Mouse (Mus musculus) CH12.LX (cell line): Measurements from ENCODE around the gene Dnajc11. TPM values are rescaled to one million over a fixed set of nuclear protein-coding genes. Genes with fewer than 3 reads are reported as not detected.

Source experiments
- DNase-seq: peaks from one replicate; pipeline ENCODE4 v3.0.0-alpha.2; 2013; ENCODE audit errors: extremely low read depth
- H3K27ac ChIP-seq: 2 replicates; pipeline ENCODE4 v1.5.1; 2012; ENCODE audit warnings: low read depth, mild to moderate bottlenecking, control low read depth, moderate library complexity; ENCODE audit not compliant: insufficient read depth
- H3K27me3 ChIP-seq: replicated peaks from 2 replicates; pipeline ENCODE3; 2012; ENCODE audit warnings: inconsistent platforms
- H3K36me3 ChIP-seq, 2 experiments: replicated peaks in 1 of 2; 2 replicates each; pipeline versions ENCODE3 to v1.6.1; 2012; ENCODE audit warnings: inconsistent platforms in 1 of 2, low read length in 1 of 2, mild to moderate bottlenecking in 1 of 2, mixed read lengths in 1 of 2, moderate library complexity in 1 of 2; ENCODE audit not compliant: control insufficient read depth in 1 of 2, insufficient read depth in 1 of 2
- H3K4me1 ChIP-seq, 2 experiments: 2 replicates each; pipeline ENCODE4 v1.6.1; 2012; ENCODE audit warnings: inconsistent platforms in 1 of 2, moderate library complexity in 1 of 2; ENCODE audit not compliant: insufficient read depth in 2 of 2, control insufficient read depth in 1 of 2
- H3K4me2 ChIP-seq: 2 replicates; pipeline ENCODE4 v1.6.1; 2012; ENCODE audit warnings: low read depth, mild to moderate bottlenecking, control low read depth; ENCODE audit not compliant: poor library complexity, insufficient read depth, severe bottlenecking
- H3K4me3 ChIP-seq, 3 experiments: fragments of 150-350 bp in 1 of 3; sonication (generic) in 1 of 3; replicated peaks in 1 of 3; 2 replicates each; pipeline versions ENCODE3 to v1.5.1; 2011 to 2012; ENCODE audit warnings: low read depth in 2 of 3, low read length in 2 of 3, mild to moderate bottlenecking in 2 of 3, moderate library complexity in 2 of 3, control low read depth in 1 of 3, improper control_type of control experiment in 1 of 3, inconsistent platforms in 1 of 3, mixed read lengths in 1 of 3; ENCODE audit not compliant: poor library complexity in 1 of 3
- H3K79me2 ChIP-seq: replicated peaks from 2 replicates; pipeline ENCODE4 v1.6.1; 2012; ENCODE audit warnings: mild to moderate bottlenecking, moderate library complexity; ENCODE audit not compliant: control insufficient read depth, poor library complexity, insufficient read depth, severe bottlenecking; ENCODE audit errors: extremely low read depth
- H3K9ac ChIP-seq: 2 replicates; pipeline ENCODE4 v1.6.1; 2012; ENCODE audit warnings: low read depth, mild to moderate bottlenecking, control low read depth, moderate library complexity; ENCODE audit not compliant: insufficient read depth
- H3K9me3 ChIP-seq: replicated peaks from 2 replicates; pipeline ENCODE3; 2012; ENCODE audit warnings: low read length, inconsistent platforms, mixed read lengths
- BHLHE40 ChIP-seq: IDR thresholded peaks from 2 replicates; pipeline ENCODE4 v1.6.1; 2011; ENCODE audit warnings: mild to moderate bottlenecking, low read depth, low read length, improper control_type of control experiment
- CHD1 ChIP-seq: IDR thresholded peaks from 2 replicates; pipeline ENCODE4 v1.6.1; 2012; ENCODE audit warnings: low read depth, low read length, improper control_type of control experiment, inconsistent platforms
- CHD2 ChIP-seq: IDR thresholded peaks from 2 replicates; pipeline ENCODE4 v1.6.1; 2011; ENCODE audit warnings: low read length, improper control_type of control experiment
- ELF1 ChIP-seq: IDR thresholded peaks from 2 replicates; pipeline ENCODE4 v1.6.1; 2014; ENCODE audit warnings: low read depth, mild to moderate bottlenecking, inconsistent platforms, low read length, improper control_type of control experiment
- EP300 ChIP-seq: IDR thresholded peaks from 2 replicates; pipeline ENCODE4 v1.6.1; 2011; ENCODE audit warnings: low read length, improper control_type of control experiment
- IRF4 ChIP-seq: IDR thresholded peaks from 2 replicates; pipeline ENCODE4 v1.6.1; 2014; ENCODE audit warnings: low read depth, mild to moderate bottlenecking, inconsistent platforms, low read length, improper control_type of control experiment
- MAFK ChIP-seq: IDR thresholded peaks from 2 replicates; pipeline ENCODE4 v1.6.1; 2011; ENCODE audit warnings: low read length, improper control_type of control experiment; ENCODE audit not compliant: insufficient replicate concordance
- MAX ChIP-seq: IDR thresholded peaks from 2 replicates; pipeline ENCODE4 v1.6.1; 2011; ENCODE audit warnings: low read length, improper control_type of control experiment
- MEF2A ChIP-seq: IDR thresholded peaks from 2 replicates; pipeline ENCODE4 v1.6.1; 2014; ENCODE audit warnings: low read depth, mild to moderate bottlenecking, inconsistent platforms, low read length, improper control_type of control experiment, borderline replicate concordance
- MXI1 ChIP-seq: IDR thresholded peaks from 2 replicates; pipeline ENCODE4 v1.6.1; 2011; ENCODE audit warnings: mild to moderate bottlenecking, low read depth, low read length, improper control_type of control experiment
- NELFE ChIP-seq: IDR thresholded peaks from 2 replicates; pipeline ENCODE4 v1.6.1; 2011; ENCODE audit warnings: low read depth, low read length, improper control_type of control experiment
- NRF1 ChIP-seq: IDR thresholded peaks from 2 replicates; pipeline ENCODE4 v1.6.1; 2014; ENCODE audit warnings: low read depth, mild to moderate bottlenecking, inconsistent platforms, low read length, improper control_type of control experiment, moderate library complexity
- POLR2AphosphoS2 ChIP-seq: IDR thresholded peaks from 2 replicates; pipeline ENCODE4 v1.6.1; 2011; ENCODE audit warnings: low read depth, low read length, improper control_type of control experiment
- RAD21 ChIP-seq: IDR thresholded peaks from 2 replicates; pipeline ENCODE4 v1.6.1; 2011; ENCODE audit warnings: low read depth, mild to moderate bottlenecking, low read length, improper control_type of control experiment, moderate library complexity
- TBP ChIP-seq: conservative IDR thresholded peaks from 2 replicates; pipeline ENCODE4 v1.6.1; 2011; ENCODE audit warnings: low read depth, low read length, improper control_type of control experiment
- UBTF ChIP-seq: IDR thresholded peaks from 2 replicates; pipeline ENCODE4 v1.6.1; 2012; ENCODE audit warnings: low read depth, mild to moderate bottlenecking, inconsistent platforms, low read length, improper control_type of control experiment, moderate library complexity
- USF1 ChIP-seq: IDR thresholded peaks from 2 replicates; pipeline ENCODE4 v1.6.1; 2014; ENCODE audit warnings: low read depth, mild to moderate bottlenecking, inconsistent platforms, low read length, improper control_type of control experiment
- USF2 ChIP-seq: conservative IDR thresholded peaks from 2 replicates; pipeline ENCODE4 v1.6.1; 2011; ENCODE audit warnings: low read depth, low read length, improper control_type of control experiment
- ZC3H11A ChIP-seq: IDR thresholded peaks from 2 replicates; pipeline ENCODE4 v1.6.1; 2012; ENCODE audit warnings: low read depth, mild to moderate bottlenecking, inconsistent platforms, low read length, improper control_type of control experiment
- ZKSCAN1 ChIP-seq: IDR thresholded peaks from 2 replicates; pipeline ENCODE4 v1.6.1; 2012; ENCODE audit warnings: low read depth, inconsistent platforms, low read length, improper control_type of control experiment, borderline replicate concordance
- ZMIZ1 ChIP-seq: IDR thresholded peaks from 2 replicates; pipeline ENCODE4 v1.6.1; 2012; ENCODE audit warnings: low read depth, mild to moderate bottlenecking, inconsistent platforms, low read length, improper control_type of control experiment
- ZNF384 ChIP-seq: IDR thresholded peaks from 2 replicates; pipeline ENCODE4 v1.6.1; 2012; ENCODE audit warnings: low read depth, low read length, improper control_type of control experiment, inconsistent platforms
- dilution Hi-C: fragments of 300-500 bp; cut with MboI; formaldehyde crosslinking; loops from 2 replicates; pipeline ENCODE4 v1.14.3; 2020; ENCODE audit warnings: low sequenced_read_pairs; ENCODE audit not compliant: extremely low pct_unique_long_range_greater_than_20kb, extremely low pct_ligation_motif_present
- in situ Hi-C: fragments of 300-500 bp; cut with MboI; formaldehyde crosslinking; loops from 3 replicates; pipeline ENCODE4 v1.14.3; 2019; ENCODE audit warnings: low sequenced_read_pairs, low pct_ligation_motif_present, low pct_unique_long_range_greater_than_20kb, mixed read lengths
- polyA plus RNA-seq: library from polyadenylated mRNA; unstranded; fragments of >175 nt; gene quantifications from 2 replicates; pipeline ENCODE4 v1.2.1, GENCODE M21; 2012; ENCODE audit warnings: low read depth; ENCODE audit not compliant: insufficient read length
- total RNA-seq, 2 experiments: library from RNA; depleted of rRNA; stranded (reverse); fragments of 300-350 nt in 1 of 2; fragments of >200 nt in 1 of 2; gene quantifications; 2 replicates each; pipeline ENCODE4 v1.2.3; 2012 to 2014

Dnajc11 gene
- total and polyA plus RNA-seq, 3 experiments = 63.5 to 102 (median 75.6) TPM

DNA sequence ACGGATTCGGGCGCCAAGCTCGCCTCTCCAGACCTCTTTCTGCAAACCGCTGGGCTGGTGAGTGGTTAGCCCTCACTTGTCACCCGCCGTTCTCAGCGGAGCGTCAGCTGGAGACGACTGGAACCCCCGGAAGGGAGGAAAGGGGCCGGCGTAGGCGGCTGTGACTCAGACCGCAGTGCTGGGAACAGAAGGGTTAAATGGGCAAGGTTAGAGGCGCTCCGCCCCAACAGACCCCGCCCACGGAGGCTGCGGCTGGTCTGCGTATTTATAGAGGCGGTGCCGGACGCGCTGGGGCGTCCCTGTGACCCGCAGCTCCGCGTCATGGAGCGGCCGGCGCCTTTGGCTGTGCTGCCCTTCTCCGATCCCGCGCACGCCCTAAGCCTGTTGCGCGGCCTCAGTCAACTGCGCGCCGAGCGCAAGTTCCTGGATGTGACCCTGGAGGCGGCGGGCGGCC, 75.2 kb downstream of the Dnajc11 start, which contains the start of gene Klhl21 (continued):
- peak; percentile 97 for TF ChIP-seq ZMIZ1
- TF ChIP-seq NRF1 = no peak
- TF ChIP-seq EP300 = peak; percentile 16; the same call in 1 of the 2 replicates
- TF ChIP-seq MAFK = no peak
- TF ChIP-seq MXI1 = no peak
- no peak for TF ChIP-seq ZNF384
- TF ChIP-seq USF2 = no peak
- no peak for TF ChIP-seq ZKSCAN1
- TF ChIP-seq CHD1 = no peak
- peak; percentile 71 for TF ChIP-seq ELF1
- no peak for TF ChIP-seq RAD21
- no peak for TF ChIP-seq ZC3H11A
- peak; percentile 91 for TF ChIP-seq TBP
- peak; percentile 68 for TF ChIP-seq MEF2A

DNA sequence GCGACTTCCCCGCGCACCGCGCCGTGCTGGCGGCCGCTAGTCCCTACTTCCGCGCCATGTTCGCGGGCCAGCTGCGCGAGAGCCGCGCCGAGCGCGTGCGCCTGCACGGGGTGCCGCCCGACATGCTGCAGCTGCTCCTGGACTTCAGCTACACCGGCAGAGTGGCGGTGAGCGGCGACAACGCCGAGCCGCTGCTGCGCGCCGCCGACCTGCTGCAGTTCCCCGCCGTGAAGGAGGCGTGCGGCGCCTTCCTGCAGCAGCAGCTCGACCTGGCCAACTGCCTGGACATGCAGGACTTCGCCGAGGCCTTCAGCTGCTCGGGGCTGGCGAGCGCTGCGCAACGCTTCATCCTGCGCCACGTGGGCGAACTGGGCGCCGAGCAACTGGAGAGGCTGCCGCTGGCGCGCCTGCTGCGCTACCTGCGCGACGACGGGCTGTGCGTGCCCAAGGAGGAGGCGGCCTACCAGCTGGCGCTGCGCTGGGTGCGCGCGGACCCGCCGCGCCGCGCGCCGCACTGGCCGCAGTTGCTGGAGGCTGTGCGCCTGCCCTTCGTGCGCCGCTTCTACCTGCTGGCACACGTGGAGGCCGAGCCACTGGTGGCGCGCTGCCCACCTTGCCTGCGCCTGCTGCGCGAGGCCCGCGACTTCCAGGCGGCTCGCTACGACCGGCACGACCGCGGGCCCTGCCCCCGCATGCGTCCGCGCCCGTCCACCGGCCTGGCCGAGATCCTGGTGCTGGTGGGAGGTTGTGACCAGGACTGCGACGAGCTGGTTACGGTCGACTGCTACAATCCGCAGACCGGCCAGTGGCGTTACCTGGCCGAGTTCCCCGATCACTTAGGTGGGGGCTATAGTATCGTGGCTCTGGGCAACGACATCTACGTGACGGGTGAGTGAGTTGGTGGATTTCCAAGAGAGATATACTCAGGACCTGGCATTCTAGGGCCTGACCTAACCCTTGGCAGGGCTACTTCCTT, 75.9 kb downstream of the Dnajc11 start:
- Histone ChIP-seq H3K4me2 (peak overlapping the region; percentile 86), H3K27me3 (peaks cover 18% of the 10 kb centered on the region), H3K4me1 (peaks cover 12 to 36% of the 10 kb centered on the region in 2 experiments), H3K36me3 (peaks cover 13 to 29% of the 10 kb centered on the region in 2 experiments), H3K9ac (peak overlapping the region; percentile 47), H3K4me3 (peak overlapping the region; percentile 68 to 92 (median 86)), H3K27ac (peak overlapping the region; percentile 19; the same call in 1 of the 2 replicates), H3K9me3 (no peaks in the 10 kb centered on the region), H3K79me2 (peaks cover 2% of the 10 kb centered on the region; the same call in 1 of the 2 replicates)
- no peak for TF ChIP-seq IRF4
- no peak for TF ChIP-seq USF1
- no peak; the same call in 1 of the 2 replicates for TF ChIP-seq ZMIZ1
- TF ChIP-seq BHLHE40 = peak; percentile 10
- 0 out of 2 replicates have a peak, but pooled peaks have one; percentile 20 for TF ChIP-seq CHD2
- no peak for TF ChIP-seq NELFE
- TF ChIP-seq POLR2AphosphoS2 = no peak
- peak; percentile 78 for TF ChIP-seq NRF1
- TF ChIP-seq MAX = peak; percentile 43; the same call in 1 of the 2 replicates
- TF ChIP-seq UBTF = peak; percentile 92
- no peak for TF ChIP-seq ELF1
- peak; percentile 84 for TF ChIP-seq MXI1
- dilution Hi-C loops = no loop called here
- in situ Hi-C loops = no loop called here
- DNase-seq = no peak
